Mouse (Mus musculus) CH12.LX (cell line): ENCODE data around the gene Dapl1. TPM values are rescaled to one million over a fixed set of nuclear protein-coding genes. Genes with fewer than 3 reads are reported as not detected.

ENCODE experiments used
- DNase-seq: peaks from one replicate; pipeline ENCODE4 v3.0.0-alpha.2; 2013; ENCODE audit errors: extremely low read depth
- H3K27ac ChIP-seq: 2 replicates; pipeline ENCODE4 v1.5.1; 2012; ENCODE audit warnings: low read depth, mild to moderate bottlenecking, control low read depth, moderate library complexity; ENCODE audit not compliant: insufficient read depth
- H3K27me3 ChIP-seq: replicated peaks from 2 replicates; pipeline ENCODE3; 2012; ENCODE audit warnings: inconsistent platforms
- H3K36me3 ChIP-seq, 2 experiments: replicated peaks in 1 of 2; 2 replicates each; pipeline versions ENCODE3 to v1.6.1; 2012; ENCODE audit warnings: inconsistent platforms in 1 of 2, low read length in 1 of 2, mild to moderate bottlenecking in 1 of 2, mixed read lengths in 1 of 2, moderate library complexity in 1 of 2; ENCODE audit not compliant: control insufficient read depth in 1 of 2, insufficient read depth in 1 of 2
- H3K4me1 ChIP-seq, 2 experiments: 2 replicates each; pipeline ENCODE4 v1.6.1; 2012; ENCODE audit warnings: inconsistent platforms in 1 of 2, moderate library complexity in 1 of 2; ENCODE audit not compliant: insufficient read depth in 2 of 2, control insufficient read depth in 1 of 2
- H3K4me2 ChIP-seq: 2 replicates; pipeline ENCODE4 v1.6.1; 2012; ENCODE audit warnings: low read depth, mild to moderate bottlenecking, control low read depth; ENCODE audit not compliant: poor library complexity, insufficient read depth, severe bottlenecking
- H3K4me3 ChIP-seq, 3 experiments: fragments of 150-350 bp in 1 of 3; sonication (generic) in 1 of 3; replicated peaks in 1 of 3; 2 replicates each; pipeline versions ENCODE3 to v1.5.1; 2011 to 2012; ENCODE audit warnings: low read depth in 2 of 3, low read length in 2 of 3, mild to moderate bottlenecking in 2 of 3, moderate library complexity in 2 of 3, control low read depth in 1 of 3, improper control_type of control experiment in 1 of 3, inconsistent platforms in 1 of 3, mixed read lengths in 1 of 3; ENCODE audit not compliant: poor library complexity in 1 of 3
- H3K79me2 ChIP-seq: replicated peaks from 2 replicates; pipeline ENCODE4 v1.6.1; 2012; ENCODE audit warnings: mild to moderate bottlenecking, moderate library complexity; ENCODE audit not compliant: control insufficient read depth, poor library complexity, insufficient read depth, severe bottlenecking; ENCODE audit errors: extremely low read depth
- H3K9ac ChIP-seq: 2 replicates; pipeline ENCODE4 v1.6.1; 2012; ENCODE audit warnings: low read depth, mild to moderate bottlenecking, control low read depth, moderate library complexity; ENCODE audit not compliant: insufficient read depth
- H3K9me3 ChIP-seq: replicated peaks from 2 replicates; pipeline ENCODE3; 2012; ENCODE audit warnings: low read length, inconsistent platforms, mixed read lengths
- CHD2 ChIP-seq: IDR thresholded peaks from 2 replicates; pipeline ENCODE4 v1.6.1; 2011; ENCODE audit warnings: low read length, improper control_type of control experiment
- CTCF ChIP-seq, 2 experiments: IDR thresholded peaks in 1 of 2; conservative IDR thresholded peaks in 1 of 2; 2 replicates each; pipeline ENCODE4 v1.5.1; 2011 to 2012; ENCODE audit warnings: low read depth in 2 of 2, low read length in 2 of 2, improper control_type of control experiment in 1 of 2, inconsistent platforms in 1 of 2, mild to moderate bottlenecking in 1 of 2, moderate library complexity in 1 of 2
- E2F4 ChIP-seq: IDR thresholded peaks from 2 replicates; pipeline ENCODE4 v1.6.1; 2011; ENCODE audit warnings: low read depth, low read length, improper control_type of control experiment; ENCODE audit not compliant: insufficient replicate concordance
- GABPA ChIP-seq: IDR thresholded peaks from 2 replicates; pipeline ENCODE4 v1.6.1; 2012; ENCODE audit warnings: low read depth, low read length, improper control_type of control experiment, inconsistent platforms; ENCODE audit not compliant: insufficient replicate concordance
- JUN ChIP-seq: IDR thresholded peaks from 2 replicates; pipeline ENCODE4 v1.6.1; 2011; ENCODE audit warnings: low read depth, mild to moderate bottlenecking, low read length, improper control_type of control experiment, moderate library complexity; ENCODE audit not compliant: insufficient read depth
- KAT2A ChIP-seq: IDR thresholded peaks from 2 replicates; pipeline ENCODE4 v1.6.1; 2012; ENCODE audit warnings: low read length, improper control_type of control experiment, inconsistent platforms; ENCODE audit not compliant: insufficient replicate concordance
- MAFK ChIP-seq: IDR thresholded peaks from 2 replicates; pipeline ENCODE4 v1.6.1; 2011; ENCODE audit warnings: low read length, improper control_type of control experiment; ENCODE audit not compliant: insufficient replicate concordance
- MAX ChIP-seq: IDR thresholded peaks from 2 replicates; pipeline ENCODE4 v1.6.1; 2011; ENCODE audit warnings: low read length, improper control_type of control experiment
- MEF2A ChIP-seq: IDR thresholded peaks from 2 replicates; pipeline ENCODE4 v1.6.1; 2014; ENCODE audit warnings: low read depth, mild to moderate bottlenecking, inconsistent platforms, low read length, improper control_type of control experiment, borderline replicate concordance
- MXI1 ChIP-seq: IDR thresholded peaks from 2 replicates; pipeline ENCODE4 v1.6.1; 2011; ENCODE audit warnings: mild to moderate bottlenecking, low read depth, low read length, improper control_type of control experiment
- NRF1 ChIP-seq: IDR thresholded peaks from 2 replicates; pipeline ENCODE4 v1.6.1; 2014; ENCODE audit warnings: low read depth, mild to moderate bottlenecking, inconsistent platforms, low read length, improper control_type of control experiment, moderate library complexity
- POLR2A ChIP-seq: IDR thresholded peaks from 2 replicates; pipeline ENCODE4 v1.6.1; 2011; ENCODE audit warnings: low read depth, mild to moderate bottlenecking, improper control_type of control experiment, low read length
- SMC3 ChIP-seq: IDR thresholded peaks from 2 replicates; pipeline ENCODE4 v1.6.1; 2011; ENCODE audit warnings: low read depth, low read length, improper control_type of control experiment
- ZMIZ1 ChIP-seq: IDR thresholded peaks from 2 replicates; pipeline ENCODE4 v1.6.1; 2012; ENCODE audit warnings: low read depth, mild to moderate bottlenecking, inconsistent platforms, low read length, improper control_type of control experiment
- ZNF384 ChIP-seq: IDR thresholded peaks from 2 replicates; pipeline ENCODE4 v1.6.1; 2012; ENCODE audit warnings: low read depth, low read length, improper control_type of control experiment, inconsistent platforms
- dilution Hi-C: fragments of 300-500 bp; cut with MboI; formaldehyde crosslinking; loops from 2 replicates; pipeline ENCODE4 v1.14.3; 2020; ENCODE audit warnings: low sequenced_read_pairs; ENCODE audit not compliant: extremely low pct_unique_long_range_greater_than_20kb, extremely low pct_ligation_motif_present
- in situ Hi-C: fragments of 300-500 bp; cut with MboI; formaldehyde crosslinking; loops from 3 replicates; pipeline ENCODE4 v1.14.3; 2019; ENCODE audit warnings: low sequenced_read_pairs, low pct_ligation_motif_present, low pct_unique_long_range_greater_than_20kb, mixed read lengths
- polyA plus RNA-seq: library from polyadenylated mRNA; unstranded; fragments of >175 nt; gene quantifications from 2 replicates; pipeline ENCODE4 v1.2.1, GENCODE M21; 2012; ENCODE audit warnings: low read depth; ENCODE audit not compliant: insufficient read length
- total RNA-seq, 2 experiments: library from RNA; depleted of rRNA; stranded (reverse); fragments of 300-350 nt in 1 of 2; fragments of >200 nt in 1 of 2; gene quantifications; 2 replicates each; pipeline ENCODE4 v1.2.3; 2012 to 2014

Gene Dapl1
- total and polyA plus RNA-seq, 3 experiments = not detected

DNA sequence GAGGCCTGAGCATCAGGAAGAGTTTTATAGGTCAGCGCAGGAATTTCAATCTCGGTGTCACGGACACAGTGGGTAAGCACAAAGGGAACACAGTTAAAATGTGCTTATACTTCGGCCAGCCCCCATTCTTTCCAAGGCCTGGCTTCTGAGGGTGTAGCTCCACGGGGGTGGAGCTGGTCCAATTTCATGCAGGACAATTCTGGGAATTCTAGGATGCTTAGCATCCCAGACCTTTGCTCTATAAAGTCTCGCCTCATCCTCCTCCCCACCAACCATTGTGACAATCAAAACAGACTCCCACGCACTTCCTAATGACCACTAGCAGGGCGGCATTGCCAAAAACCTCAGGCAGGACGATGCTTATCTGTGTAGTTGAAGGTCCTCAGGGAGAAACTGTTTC is 42.4 kb downstream of the Dapl1 start:
- no peak overlapping the region for H3K4me2 ChIP-seq
- H3K4me3 ChIP-seq = no peak overlapping the region
- in situ Hi-C loops = loop anchor here (25.0 kb wide), 1 partner anchor 910 kb away; no protein-coding TSS in a partner anchor
- H3K36me3 ChIP-seq = no peaks in the 10 kb centered on the region
- H3K27me3 ChIP-seq = no peaks in the 10 kb centered on the region
- H3K4me1 ChIP-seq = peaks cover 0 to 9% of the 10 kb centered on the region in 2 experiments; a peak in 2 of 4 replicates
- dilution Hi-C loops = no loop called here
- H3K9ac ChIP-seq = no peak overlapping the region
- H3K79me2 ChIP-seq = no peaks in the 10 kb centered on the region
- no peak for DNase-seq
- no peak overlapping the region for H3K27ac ChIP-seq
- TF ChIP-seq MAFK = no peak
- TF ChIP-seq MEF2A = no peak
- TF ChIP-seq ZMIZ1 = no peak
- TF ChIP-seq JUN = no peak
- TF ChIP-seq ZNF384 = no peak
- no peak for TF ChIP-seq NRF1
- no peak for TF ChIP-seq MXI1
- TF ChIP-seq MAX = no peak
- TF ChIP-seq E2F4 = no peak
- no peak for TF ChIP-seq SMC3
- no peak for TF ChIP-seq GABPA
- no peak for TF ChIP-seq CHD2
- no peak for TF ChIP-seq CTCF (conservative IDR thresholded peaks at IDR 0.05 in 1 of 2, IDR thresholded peaks at IDR 0.05 in 1 of 2; ENCODE audit: low read depth in 2 of 2, low read length in 2 of 2)
- H3K9me3 ChIP-seq = no peaks in the 10 kb centered on the region

- DNase-seq = no peak
- Histone ChIP-seq H3K9me3 (no peaks in the 10 kb centered on the region), H3K4me1 (peaks cover 0 to 5% of the 10 kb centered on the region in 2 experiments; a peak in 1 of 4 replicates), H3K4me3 (no peak overlapping the region), H3K9ac (no peak overlapping the region), H3K27me3 (no peaks in the 10 kb centered on the region), H3K4me2 (no peak overlapping the region), H3K79me2 (no peaks in the 10 kb centered on the region), H3K27ac (no peak overlapping the region), H3K36me3 (no peaks in the 10 kb centered on the region)
- dilution Hi-C loops (no loop called here), in situ Hi-C loops (loop anchor here (25.0 kb wide), 1 partner anchor 908 kb away; no protein-coding TSS in a partner anchor)
- TF ChIP-seq POLR2A (no peak), NRF1 (no peak), ZMIZ1 (no peak), KAT2A (no peak)
Observed at GRCm38 (mm10) chr2:59529574-59530080, 45.2 kb downstream of the Dapl1 start.
